Mouse (Mus musculus): ENCODE measurements around the gene Foxo1.

The Foxo1 gene

DNA sequence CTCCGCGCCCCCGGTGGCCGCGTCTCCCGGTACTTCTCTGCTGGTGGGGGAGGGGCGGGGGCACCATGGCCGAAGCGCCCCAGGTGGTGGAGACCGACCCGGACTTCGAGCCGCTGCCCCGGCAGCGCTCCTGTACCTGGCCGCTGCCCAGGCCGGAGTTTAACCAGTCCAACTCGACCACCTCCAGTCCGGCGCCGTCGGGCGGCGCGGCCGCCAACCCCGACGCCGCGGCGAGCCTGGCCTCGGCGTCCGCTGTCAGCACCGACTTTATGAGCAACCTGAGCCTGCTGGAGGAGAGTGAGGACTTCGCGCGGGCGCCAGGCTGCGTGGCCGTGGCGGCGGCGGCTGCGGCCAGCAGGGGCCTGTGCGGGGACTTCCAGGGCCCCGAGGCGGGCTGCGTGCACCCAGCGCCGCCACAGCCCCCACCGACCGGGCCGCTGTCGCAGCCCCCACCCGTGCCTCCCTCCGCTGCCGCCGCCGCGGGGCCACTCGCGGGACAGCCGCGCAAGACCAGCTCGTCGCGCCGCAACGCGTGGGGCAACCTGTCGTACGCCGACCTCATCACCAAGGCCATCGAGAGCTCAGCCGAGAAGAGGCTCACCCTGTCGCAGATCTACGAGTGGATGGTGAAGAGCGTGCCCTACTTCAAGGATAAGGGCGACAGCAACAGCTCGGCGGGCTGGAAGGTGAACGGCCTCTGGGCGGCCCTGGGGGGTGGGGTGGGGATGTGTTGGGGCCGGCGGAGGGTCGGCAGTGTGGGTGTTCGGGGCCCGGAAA is 789 bp downstream of the Foxo1 start:
- peak; percentile 53 for DNase-seq

DNA sequence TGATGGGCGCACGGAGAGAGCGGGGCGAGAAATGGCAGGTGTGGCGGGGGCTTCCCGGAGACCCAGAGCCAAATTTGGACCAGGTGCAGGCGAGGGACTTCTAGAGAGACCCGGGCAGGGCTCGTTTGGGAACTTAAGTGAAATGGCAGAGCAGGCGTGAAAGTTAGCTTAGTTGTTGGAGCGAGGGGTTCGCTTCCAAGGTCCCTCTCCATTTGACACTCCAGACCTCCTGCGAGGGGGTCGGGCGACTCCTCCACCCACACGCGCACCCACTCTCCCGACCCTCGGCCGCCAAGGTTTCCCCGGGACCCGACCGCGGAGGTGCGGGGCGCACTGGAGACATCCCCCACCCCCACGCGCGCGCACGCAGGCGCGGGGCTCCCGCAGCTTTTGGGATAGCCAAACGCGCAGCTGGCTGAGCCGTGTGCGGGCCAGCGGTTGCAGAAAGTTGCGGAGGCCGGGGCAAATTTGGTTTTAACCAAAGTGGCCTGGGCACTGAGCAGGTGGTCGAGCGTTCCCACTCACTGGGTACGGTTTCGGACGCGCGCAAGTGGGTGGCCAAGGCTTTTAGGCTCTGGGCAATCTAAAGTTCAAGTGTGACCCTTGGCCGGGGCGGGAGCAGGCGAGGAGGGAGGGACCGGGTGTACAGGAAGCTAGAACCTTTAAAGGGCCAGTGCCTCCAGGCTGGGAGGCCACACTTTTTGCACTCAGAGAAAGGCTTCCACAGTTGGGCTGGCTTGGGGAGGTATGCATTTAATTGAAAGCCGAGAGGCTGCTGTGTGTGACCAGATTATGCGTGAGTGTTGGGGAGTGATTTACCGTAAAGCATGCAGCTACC is 1.6 kb downstream of the Foxo1 start:
- peak; percentile 50 for DNase-seq

DNA sequence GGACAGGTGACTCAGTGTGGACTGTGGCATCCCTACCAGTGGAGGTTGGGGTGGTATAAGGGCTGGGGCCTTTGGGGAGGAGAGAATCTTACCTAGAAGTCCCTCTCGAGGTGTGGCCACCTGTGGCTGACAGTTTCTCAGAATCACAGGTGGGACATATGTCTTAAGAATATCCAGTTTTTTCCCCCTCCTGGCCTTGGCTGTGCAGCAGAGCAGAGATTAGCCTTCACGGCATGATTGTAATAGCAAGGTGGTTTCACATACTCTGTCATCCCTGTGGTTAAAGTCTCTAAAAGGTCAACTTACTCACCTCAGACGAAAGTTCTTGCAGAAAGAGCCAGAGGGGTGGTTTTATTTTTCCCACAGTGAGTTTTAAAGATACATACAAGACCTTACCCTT is 2.4 kb downstream of the Foxo1 start:
- DNase-seq = no peak

DNA sequence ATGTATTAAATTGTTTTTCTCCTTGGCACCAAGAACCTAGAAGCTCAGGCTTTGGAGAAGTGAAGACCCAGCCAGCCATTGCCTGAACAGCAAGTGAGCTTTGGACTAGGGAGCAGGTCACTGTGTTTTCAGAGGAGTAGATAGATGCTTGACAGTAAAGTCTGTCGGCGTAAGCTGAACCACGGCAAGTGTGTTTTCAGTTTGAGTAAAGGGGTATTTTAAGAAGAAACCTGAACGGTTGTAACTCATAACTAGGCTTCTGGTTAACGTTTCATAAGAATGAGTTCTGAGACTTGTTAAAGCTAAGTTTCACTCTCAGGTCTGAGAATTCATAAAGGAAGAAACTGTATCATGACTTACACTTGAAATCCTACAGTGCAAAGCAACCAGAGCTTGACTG is 3.2 kb downstream of the Foxo1 start:
- DNase-seq = no peak

DNA sequence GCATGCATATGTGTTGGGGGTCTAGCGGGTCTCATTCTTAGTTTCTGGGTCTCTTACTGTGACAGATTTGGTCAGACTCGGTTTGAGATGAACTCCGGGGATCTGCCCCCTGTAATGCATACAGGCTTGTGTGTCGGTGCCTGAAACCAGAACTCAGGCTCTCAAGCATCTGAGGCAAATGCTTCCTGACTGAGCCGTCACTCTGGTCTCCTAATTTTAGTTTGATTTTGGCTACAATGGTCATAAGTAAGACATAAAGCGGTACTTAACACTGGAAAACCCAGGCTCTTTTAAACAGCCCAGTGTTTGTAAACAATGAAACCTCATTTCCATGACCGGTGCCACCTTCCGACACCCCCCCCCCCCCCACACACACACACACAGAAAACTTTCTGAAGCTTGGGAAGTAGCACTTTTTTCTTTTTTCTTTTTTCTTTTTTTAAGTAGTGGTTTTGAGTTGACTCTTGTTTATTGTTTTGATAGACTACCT is 4.3 kb downstream of the Foxo1 start:
- no peak for DNase-seq

DNA sequence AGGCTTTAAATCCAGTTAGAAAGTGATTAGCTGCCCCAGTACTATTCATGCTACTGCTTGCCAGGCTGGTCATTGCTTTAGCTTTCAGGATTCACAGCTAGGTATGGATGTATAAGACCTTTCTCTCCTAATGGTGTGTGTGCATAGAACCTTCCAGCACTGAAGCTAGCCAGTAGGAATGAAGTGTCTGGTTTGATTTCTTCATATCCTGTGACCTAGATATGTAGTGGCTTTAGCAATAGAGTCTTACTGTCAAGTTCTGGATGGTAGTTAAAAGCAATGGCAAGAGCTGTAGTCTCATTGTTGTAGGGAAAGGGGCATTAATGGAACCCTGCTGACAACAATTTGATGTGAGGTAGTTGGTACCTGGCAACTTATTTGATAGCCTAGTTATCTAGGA is 6.3 kb downstream of the Foxo1 start:
- no peak for DNase-seq

DNA sequence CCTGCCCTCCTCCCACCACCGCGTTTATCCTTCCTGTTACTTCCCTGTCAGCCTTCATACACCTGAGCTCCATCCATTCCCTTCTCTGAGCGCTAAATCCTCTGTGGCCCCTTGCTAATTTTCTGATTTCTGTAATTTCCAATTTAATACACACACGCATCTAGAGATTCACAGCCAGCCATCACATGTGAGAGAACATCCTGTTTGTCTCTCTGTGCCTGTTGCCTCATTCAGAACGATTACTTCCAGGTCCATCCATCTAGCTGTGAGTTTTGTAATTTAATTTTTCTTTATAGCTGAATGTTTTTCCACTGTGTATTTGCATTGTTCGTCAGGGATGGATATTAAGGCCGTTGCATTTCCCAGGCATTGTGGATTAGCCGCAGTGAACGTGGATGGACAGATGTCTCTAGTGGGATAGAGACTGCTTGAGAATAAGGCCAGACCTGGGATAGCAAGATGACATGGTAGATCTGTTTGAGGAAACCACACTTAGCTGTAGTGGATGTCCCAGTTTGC is 7.0 kb downstream of the Foxo1 start:
- DNase-seq = no peak

DNA sequence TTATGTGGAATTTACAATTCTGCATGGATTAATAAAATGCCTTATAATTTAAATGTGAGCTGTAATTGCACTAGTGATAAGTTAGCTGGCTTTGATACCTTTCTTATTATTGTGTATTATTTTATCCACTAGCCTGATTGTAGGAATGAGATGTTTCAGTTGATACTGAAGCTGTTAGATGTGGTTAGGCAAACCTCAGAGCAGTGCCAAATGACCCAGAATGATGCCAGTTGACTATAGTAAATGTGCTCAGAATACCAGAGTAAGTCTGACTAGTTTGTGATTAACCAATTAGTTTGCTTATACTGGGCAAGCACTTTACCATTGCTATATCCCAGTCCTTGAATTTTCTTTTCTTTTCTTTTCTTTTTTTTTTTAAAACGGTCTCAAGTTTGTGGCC is 12.5 kb downstream of the Foxo1 start:
- no peak for DNase-seq

DNA sequence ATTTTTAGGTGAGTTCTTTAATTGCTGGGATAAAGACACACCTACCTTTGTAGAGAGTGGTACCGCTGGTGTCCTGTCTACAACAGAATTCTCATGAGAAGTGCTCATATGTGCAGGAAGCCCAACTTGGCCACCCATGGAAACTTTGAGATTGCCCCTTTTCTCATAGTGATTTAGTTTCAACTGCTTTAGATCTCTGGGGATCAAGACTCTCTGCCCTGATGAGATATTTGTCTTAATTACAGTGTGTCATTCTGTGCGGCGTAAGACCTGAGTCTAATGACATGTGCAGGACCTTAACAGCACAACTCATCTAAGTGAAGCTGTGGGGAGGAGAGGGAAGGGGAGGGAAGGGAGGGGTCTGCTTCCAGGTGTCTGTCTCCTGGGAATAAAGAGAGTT is 13.7 kb downstream of the Foxo1 start:
- DNase-seq = no peak

DNA sequence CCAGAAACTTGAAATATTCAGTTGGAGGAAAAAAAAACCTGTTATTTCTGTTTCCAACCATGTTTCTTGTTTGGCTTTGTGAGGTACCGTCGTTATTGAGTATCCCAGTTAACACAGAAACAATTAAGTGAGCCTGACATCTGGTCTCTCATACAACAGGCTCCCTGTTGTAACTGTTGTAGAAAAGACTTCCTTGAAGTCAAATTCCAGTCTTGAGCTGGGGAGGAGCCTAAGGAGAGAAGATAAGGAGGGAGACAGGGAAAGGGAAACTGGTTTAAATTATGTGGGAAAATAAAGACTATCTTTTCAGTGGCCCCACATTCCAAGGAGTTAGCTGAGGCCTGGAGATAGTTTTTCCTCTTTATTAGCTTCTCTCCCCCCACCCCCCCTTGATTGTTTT is 14.2 kb downstream of the Foxo1 start:
- no peak for DNase-seq

DNA sequence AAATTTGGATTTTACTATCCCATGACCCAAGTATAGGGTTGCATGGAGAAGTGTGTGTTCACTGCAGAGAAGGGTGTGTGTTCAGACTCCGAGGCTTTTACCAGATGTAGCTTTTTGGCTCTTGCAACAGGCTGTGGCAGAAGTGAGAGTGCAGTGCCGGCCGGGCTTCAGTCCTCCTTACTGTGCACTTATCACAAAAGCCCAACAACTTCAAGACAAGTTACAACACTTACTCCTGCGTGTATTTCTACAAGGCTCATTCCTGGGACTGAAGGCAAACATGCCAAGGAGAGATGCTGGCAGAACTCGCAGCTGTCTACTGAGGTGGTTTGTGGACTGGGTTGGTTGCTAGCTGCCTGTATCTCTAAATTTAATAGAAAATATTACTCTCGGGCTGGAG is 15.4 kb downstream of the Foxo1 start:
- no peak for DNase-seq

DNA sequence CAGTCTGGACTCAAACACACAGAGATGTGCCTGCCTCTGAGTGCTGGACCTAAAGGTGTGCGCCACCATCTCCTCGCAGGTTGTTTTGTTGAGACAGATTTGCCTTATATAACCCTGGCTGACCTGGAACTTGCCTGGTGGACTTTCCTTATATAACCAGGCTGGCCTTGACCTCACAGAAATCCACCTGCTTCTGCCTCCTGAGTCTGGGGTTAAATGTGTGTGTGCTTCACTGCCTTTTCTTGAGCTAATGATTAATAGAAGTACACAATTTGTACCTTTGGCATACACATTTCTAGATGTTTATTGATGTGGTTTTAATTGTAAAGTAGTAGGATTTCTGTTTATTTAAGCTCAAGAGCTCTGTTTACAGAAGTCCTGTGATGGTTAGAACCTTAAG is 22.7 kb downstream of the Foxo1 start:
- DNase-seq = no peak

DNA sequence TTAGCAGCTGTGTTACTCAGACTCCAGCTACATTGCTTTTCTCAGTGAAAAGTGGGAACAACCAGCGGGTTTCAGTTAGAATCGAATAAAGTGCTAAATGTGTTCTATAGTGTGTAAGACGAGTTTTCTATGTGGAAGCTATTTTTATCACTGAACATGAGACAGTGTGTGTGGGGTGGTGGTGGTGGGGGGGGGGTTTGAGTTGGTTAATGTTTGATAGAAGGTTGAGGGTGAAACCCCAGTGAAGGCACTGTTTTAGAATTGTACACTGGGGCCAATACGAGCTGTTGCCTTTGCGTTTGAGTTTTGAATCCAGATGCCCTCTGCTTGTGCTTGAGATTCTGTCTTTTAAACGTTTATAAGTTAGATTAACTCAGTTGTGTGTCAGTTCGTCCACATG is 24.4 kb downstream of the Foxo1 start:
- no peak for DNase-seq

DNA sequence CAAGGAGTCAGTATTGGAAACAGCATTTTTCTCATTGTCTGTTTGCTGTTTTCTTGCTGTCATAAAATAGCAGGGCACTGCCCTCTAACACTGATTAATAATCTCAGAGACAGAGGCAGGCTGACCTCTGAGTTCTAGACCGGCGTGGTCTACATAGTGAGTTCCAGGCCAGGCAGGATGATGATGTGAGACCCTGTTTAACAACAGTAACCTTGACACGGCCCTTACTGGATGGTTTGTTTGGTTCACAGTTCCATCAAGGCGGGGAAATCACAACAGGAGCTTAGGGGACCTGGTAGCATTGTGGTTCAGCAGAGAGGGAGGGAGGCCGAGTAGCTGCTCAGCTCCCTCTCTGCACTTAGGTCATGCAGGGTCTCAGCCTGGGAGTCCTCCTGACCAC is 25.8 kb downstream of the Foxo1 start:
- DNase-seq = no peak

DNA sequence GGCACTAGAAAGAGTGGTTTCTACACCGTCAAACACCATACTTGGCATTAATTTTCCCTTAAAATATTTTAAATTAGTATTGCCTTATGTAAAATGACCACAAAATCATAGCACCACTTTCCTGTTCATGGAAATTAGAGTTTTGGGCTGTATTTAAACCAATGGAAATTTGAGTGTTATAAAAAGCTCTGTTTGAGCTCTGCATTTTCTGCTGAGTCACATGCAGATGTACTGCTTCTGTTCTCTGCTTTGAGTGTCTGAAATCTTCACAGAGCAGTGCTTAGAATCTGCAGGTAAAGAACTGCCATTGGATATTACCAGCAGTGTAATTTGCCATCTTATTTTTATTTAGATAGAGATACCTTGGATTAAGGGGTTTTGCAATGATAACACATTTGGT is 27.6 kb downstream of the Foxo1 start:
- no peak for DNase-seq

DNA sequence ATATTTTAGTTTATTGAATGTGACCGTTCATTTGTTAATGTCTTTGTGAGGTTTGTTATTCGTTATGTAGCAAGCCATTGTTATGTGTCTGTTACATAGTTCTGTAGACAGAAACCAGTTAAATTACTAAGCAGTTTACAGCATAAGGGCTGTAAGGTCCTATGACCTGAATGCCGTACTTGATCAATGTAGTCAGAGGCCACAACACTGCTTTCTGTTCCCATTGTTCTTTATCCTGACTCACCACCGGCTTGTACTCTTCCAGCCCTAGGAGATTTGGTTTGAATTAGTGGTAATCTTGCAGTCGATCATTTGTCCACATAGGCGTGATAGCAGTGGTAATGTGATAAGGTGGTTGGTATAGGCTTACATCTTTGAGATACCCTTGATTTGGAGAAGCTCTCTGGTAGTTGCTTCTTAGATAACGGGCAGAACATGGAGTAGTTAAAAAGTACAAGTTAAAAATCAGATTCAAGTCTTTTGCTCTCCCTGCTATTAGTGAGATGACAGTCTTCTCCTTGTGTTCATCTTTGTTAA is 28.2 kb downstream of the Foxo1 start:
- DNase-seq = no peak

DNA sequence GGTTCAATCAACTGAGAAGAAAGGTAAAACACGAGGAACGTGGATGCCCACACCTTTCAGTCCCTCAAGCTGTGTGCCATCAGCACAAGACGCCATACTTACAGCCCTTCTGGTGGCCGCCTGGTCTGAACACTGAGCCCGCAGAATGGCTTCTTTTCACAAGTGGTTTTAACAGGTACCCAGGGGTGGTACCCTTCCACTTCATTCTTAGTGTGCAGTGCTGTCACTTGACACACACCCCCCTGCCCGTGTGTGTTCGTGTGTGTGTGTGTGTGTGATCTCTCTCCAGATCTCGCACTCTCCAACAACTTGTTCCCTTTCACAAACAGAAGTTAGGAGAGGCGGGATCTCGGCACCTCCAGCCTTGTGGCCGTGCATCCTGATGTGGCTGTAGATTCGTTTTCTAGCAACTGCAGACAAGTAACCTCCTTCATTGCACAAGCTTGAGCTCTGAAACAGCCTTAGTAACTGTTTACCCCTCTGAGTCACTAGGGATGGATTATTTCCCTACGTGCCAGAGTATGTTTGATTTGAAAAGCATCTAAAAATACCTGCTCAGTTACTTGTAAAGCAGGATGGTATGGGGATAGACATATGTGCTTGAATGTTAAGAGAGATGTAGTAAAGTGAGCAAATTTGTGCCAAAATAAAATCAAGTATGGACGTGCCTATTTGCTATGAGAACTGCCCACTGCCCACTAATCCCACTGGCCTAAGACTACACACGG is 29.3 kb downstream of the Foxo1 start:
- no peak for DNase-seq

DNA sequence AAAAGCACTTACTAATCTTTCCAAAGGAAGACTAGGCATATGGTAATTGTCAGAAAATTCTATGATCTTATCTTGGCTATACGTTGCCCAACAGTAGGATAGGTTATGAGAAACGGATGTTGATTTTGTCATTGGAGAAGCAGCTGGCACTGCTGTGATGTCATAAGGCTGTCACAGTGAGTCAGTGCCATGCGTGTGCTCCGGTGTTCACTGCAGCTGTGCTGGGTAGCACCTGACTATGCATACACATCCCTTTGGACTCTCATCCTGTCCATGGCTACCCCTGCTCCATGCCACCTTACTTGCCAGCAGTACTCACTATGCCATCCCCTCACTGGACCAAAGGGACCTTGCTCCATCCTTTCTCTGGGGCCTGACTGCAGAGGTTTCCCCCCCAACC is 30.5 kb downstream of the Foxo1 start:
- DNase-seq = no peak

DNA sequence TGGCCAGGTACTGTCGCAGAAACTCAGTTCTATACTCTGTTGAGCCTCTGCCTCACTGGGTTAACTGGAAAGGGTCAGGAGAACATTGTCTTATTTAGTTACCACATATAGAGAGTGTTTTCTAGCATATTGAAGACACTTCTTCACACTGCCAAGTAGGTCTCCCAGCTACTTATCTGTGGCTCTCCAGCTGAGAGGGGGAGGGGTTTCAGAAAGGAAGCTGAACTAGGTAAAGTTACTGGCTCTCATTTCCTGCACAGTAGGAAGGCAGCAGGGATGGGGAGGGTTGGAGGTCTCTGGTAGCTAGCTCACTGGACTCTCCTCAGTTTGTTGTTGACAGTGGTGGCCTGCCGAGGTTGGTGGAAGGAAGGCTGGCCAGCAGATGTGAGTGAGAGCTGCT is 31.2 kb downstream of the Foxo1 start:
- DNase-seq = no peak

DNA sequence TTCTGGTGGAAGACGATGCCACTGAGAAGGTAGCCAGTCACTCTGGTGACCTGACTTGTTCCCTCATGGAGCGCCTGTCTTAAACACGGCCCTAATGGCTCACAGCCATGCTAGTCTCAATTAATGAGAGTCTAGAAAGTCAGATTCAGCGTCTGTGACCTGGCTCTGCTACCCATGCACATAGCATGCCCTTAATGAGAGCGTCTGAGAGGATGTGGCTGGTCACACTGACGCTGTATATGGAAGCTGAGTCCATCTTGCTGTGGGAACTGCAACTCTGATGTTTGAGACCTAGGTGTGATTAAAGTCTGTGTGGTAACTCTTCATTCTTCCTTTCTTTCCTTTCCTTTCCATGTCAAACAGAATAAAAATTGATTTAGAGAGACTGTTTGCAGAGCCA is 32.4 kb downstream of the Foxo1 start:
- no peak for DNase-seq

DNA sequence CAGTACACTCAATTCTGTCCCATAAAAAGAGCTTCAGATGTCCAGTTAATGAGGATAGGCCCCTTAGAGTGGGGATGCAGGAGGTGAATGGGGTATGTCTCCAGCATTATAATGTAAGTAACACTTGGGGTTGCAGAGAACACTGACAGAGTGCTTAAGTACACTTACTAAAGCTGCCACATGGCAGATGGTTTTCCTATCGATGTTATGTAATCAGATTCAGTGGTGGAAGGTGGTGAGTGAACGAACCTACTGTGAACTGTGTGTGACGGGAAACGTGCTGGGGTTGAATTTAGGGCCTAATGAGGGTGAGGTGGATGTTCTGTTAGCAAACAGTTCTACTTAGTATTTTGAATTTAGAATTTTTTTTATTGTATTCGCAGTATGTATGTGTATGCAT is 35.2 kb downstream of the Foxo1 start:
- peak; percentile 53 for DNase-seq

DNA sequence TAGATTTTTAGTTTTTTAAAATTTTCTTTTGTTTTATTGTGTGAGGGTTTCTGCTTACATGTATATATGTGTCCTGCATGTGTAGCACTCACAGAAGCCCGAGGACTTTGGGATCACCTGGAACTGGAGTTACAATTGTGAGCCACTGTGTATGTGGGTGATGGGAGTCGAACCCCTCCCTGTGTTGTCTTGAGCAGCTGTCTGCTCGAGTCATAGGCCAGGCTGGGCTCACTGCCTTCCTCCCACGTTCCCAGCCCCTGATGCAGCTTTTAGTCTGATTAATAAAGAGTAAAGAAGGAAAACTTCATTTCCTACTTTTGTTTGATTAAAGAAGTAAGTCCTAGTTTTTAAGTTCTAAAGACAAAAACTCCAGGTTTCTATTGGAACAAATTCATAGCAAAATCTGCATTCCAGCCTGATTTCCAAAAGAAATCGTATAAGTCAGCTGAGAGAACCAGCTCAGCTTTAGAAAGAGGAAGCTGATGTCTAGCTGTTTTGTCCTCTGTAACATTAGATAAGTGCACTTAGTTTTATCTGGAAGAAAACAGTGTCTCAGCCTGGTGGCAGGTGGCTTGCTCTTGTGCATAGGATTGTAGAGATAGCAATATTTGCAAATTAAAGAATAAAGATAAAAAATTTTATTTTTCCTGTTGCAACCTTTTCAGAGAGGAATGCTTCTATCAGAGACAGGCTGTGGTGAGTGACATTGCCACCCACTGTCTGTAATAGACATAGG is 40.6 kb downstream of the Foxo1 start:
- no peak for DNase-seq

All from cerebellum, adult 9-10 months (tissue).